Mouse (Mus musculus) heart, embryonic 12.5 days (tissue): Measurements from ENCODE around the gene Zfp369. TPM values are rescaled to one million over a fixed set of nuclear protein-coding genes. Genes with fewer than 3 reads are reported as not detected.
"Not testable (repeated sequence)": the region's sequence is repeated elsewhere in the genome, so short reads cannot be mapped to it uniquely, and the experiment has no call there.

Experiments used
- ATAC-seq: fragments of 200-750 bp; cut with Nextera tagmentation; 2 replicates; pipeline ENCODE4 v1.8.0; 2017; ENCODE audit warnings: moderate TSS enrichment, moderate library complexity; ENCODE audit not compliant: insufficient number of reproducible peaks, low FRiP score
- H3K27ac ChIP-seq: fragments of 300-500 bp; sonication (generic); 2 replicates; pipeline ENCODE4 v1.5.1; 2016; ENCODE audit warnings: mild to moderate bottlenecking, moderate library complexity; ENCODE audit not compliant: poor library complexity, severe bottlenecking
- H3K27me3 ChIP-seq: fragments of 300-500 bp; sonication (generic); replicated peaks from 2 replicates; pipeline ENCODE4 v1.6.1; 2016; ENCODE audit warnings: mild to moderate bottlenecking, moderate library complexity
- H3K36me3 ChIP-seq: fragments of 300-500 bp; sonication (generic); 2 replicates; pipeline ENCODE4 v1.6.1; 2016; ENCODE audit warnings: mild to moderate bottlenecking, moderate library complexity
- H3K4me1 ChIP-seq: fragments of 300-500 bp; sonication (generic); replicated peaks from 2 replicates; pipeline ENCODE4 v1.6.1; 2016; ENCODE audit warnings: mild to moderate bottlenecking
- H3K4me2 ChIP-seq: fragments of 300-500 bp; sonication (generic); 2 replicates; pipeline ENCODE4 v1.6.1; 2016; ENCODE audit warnings: mild to moderate bottlenecking, moderate library complexity
- H3K4me3 ChIP-seq: fragments of 300-500 bp; sonication (generic); 2 replicates; pipeline ENCODE4 v1.5.1; 2016; ENCODE audit warnings: mild to moderate bottlenecking
- H3K9ac ChIP-seq: fragments of 300-500 bp; sonication (generic); 2 replicates; pipeline ENCODE4 v1.6.1; 2016; ENCODE audit warnings: mild to moderate bottlenecking, moderate library complexity
- H3K9me3 ChIP-seq: fragments of 300-500 bp; sonication (generic); replicated peaks from 2 replicates; pipeline ENCODE4 v1.6.1; 2016; ENCODE audit warnings: mild to moderate bottlenecking, moderate library complexity
- WGBS: fragments of 180-500 bp; shearing (Covaris S2); methylation state at CpG from one replicate; pipeline ENCODE4 v1.1.7; 2016; 5-methylcytosine and 5-hydroxymethylcytosine counted together
- polyA plus RNA-seq: library from polyadenylated mRNA; unstranded; fragments of >200 nt; fragmentation: Nextera tagmentation; extraction: Ambion mirVana; gene quantifications from 2 replicates; pipeline ENCODE4 v1.2.1, GENCODE M21; 2016

The Zfp369 gene
- polyA plus RNA-seq, 1 experiment from 2014 or later = 16.5 TPM

DNA sequence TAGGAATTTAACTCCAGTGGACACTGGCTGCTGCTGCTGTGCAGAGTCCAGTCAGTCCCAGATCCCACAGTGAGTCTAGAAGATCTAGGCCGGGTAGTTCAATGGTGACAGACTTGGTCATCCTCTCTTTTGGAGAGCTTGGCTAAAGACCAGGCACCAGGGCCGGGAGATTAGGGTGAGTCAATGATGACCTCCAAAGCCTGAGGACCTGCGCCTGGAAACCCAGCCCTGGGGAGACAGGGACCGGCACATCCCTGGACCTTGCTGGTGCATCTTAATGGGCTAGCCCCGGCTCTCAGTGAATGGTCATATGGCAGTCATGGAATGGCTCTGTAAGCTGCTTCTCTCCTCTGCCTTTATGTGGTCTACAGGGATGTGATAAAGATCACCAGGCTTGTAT, 16.5 kb upstream of the Zfp369 start:
- Histone ChIP-seq H3K9me3 (peaks cover 70% of the 10 kb centered on the region), H3K4me2 (no peak overlapping the region), H3K4me1 (peaks cover 7% of the 10 kb centered on the region; the same call in 1 of the 2 replicates), H3K27ac (no peak overlapping the region), H3K9ac (no peak overlapping the region), H3K27me3 (peaks cover 21% of the 10 kb centered on the region), H3K36me3 (peaks cover 35% of the 10 kb centered on the region), H3K4me3 (no peak overlapping the region)
- ATAC-seq = no peak
- 94% methylated on average over 5 of the region's 5 CpGs for WGBS

DNA sequence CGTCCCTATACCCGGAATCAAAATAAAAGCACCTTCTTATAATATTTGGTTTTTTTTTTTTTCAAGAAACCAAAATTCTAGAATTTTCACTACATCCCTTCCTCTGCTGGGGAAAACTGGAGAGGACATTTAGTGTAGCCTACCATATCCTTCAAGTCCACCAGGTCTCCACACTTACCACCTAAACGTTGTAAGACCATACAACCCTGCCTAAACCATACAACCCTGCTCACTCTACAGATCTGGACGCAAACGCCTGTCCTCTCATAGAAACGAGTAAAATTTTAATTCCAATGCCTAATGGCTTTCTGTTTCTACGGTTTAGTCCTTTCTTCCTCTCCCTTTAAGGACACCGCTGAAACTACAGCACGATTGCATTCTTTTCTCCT, 626 bp upstream of the Zfp369 start:
- no peaks in the 10 kb centered on the region for H3K27me3 ChIP-seq
- peak overlapping the region; percentile 72 for H3K9ac ChIP-seq
- 10% methylated on average over 9 of the region's 9 CpGs for WGBS
- H3K27ac ChIP-seq = peak overlapping the region; percentile 81
- peaks cover 4% of the 10 kb centered on the region; the same call in 1 of the 2 replicates for H3K9me3 ChIP-seq
- peak overlapping the region; percentile 72 for H3K4me2 ChIP-seq
- H3K36me3 ChIP-seq = peaks cover 19% of the 10 kb centered on the region
- 0 out of 2 replicates have a peak, but pooled peaks cover 11% of the 10 kb centered on the region for H3K4me1 ChIP-seq
- H3K4me3 ChIP-seq = peak overlapping the region; percentile 84
- ATAC-seq = no peak; the same call in 1 of the 2 replicates

DNA sequence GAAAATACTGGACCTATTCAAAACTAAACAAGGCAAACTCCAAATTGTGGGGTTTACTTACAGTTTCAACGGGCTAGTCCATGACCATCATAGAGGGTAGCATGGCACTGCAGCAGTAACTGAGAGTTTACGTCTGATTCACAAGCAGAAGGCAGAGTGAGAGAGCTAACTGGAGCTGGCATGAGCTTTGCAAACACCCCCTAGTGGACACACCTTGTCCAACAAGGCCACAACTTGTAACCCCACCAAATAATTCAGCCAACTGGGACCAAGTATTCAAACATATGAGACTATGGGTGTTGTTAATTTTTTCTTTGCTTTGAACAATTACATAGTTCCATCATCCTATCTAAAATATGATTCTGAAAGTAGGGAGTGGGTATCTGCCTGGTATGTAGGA, 8.2 kb downstream of the Zfp369 start:
- Histone ChIP-seq H3K4me1 (no peaks in the 10 kb centered on the region), H3K27ac (no peak overlapping the region), H3K4me2 (no peak overlapping the region), H3K4me3 (no peak overlapping the region), H3K36me3 (peaks cover 67% of the 10 kb centered on the region), H3K9ac (no peak overlapping the region), H3K27me3 (no peaks in the 10 kb centered on the region), H3K9me3 (peaks cover 29% of the 10 kb centered on the region)
- no peak for ATAC-seq
- WGBS = 89% methylated on average over 2 of the region's 2 CpGs

DNA sequence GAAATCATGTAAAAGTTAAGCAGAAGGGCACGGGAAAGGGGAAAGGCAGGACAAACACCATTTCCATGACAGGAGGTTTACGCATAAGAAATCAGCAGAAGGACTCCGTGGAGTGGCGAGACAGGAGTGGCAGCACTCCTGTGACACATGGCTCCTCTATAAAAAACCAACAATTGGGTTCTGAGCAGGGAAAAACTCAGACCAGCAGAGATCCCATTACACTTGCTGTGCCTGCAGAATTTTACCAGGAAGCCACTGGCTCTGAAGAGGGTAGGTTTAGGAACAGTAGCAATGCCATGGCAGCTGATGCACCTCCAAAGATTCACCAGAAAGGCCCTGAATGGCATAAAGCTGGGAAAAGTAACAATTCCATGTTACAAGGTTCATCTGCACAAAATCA, 17.7 kb downstream of the Zfp369 start:
- Histone ChIP-seq H3K36me3 (peaks cover 74% of the 10 kb centered on the region), H3K27me3 (no peaks in the 10 kb centered on the region), H3K4me1 (no peaks in the 10 kb centered on the region), H3K27ac (no peak overlapping the region), H3K4me3 (no peak overlapping the region), H3K9ac (no peak overlapping the region), H3K9me3 (peaks cover 64% of the 10 kb centered on the region), H3K4me2 (no peak overlapping the region)
- WGBS = 89% methylated on average over 4 of the region's 4 CpGs
- no peak for ATAC-seq

DNA sequence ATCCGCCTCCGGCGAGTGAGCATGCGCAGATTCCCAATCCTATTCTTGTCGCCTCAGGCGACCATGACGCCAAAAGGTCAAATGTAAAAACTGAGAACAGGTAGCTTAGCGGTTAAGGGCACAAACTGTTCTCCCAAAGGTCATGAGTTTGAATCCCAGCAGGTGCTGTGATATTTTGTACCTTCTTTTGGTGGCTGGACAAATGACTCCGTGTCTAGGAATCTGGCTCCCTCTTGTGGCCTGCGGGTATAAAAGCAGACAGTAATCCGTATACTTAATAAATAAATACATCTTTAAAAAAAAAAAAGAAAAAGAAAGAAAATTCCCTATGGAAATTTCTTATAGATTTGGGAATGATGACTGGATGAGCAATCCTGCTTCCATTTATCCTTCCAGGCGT, 32.2 kb downstream of the Zfp369 start:
- peak overlapping the region; percentile 63 for H3K4me2 ChIP-seq
- H3K4me1 ChIP-seq, H3K27ac ChIP-seq, H3K9ac ChIP-seq, H3K27me3 ChIP-seq, H3K36me3 ChIP-seq, ATAC-seq: not testable (repeated sequence)
- 32% methylated on average over 12 of the region's 12 CpGs for WGBS
- H3K9me3 ChIP-seq = peaks cover 31% of the 10 kb centered on the region
- H3K4me3 ChIP-seq = peak overlapping the region; percentile 35

DNA sequence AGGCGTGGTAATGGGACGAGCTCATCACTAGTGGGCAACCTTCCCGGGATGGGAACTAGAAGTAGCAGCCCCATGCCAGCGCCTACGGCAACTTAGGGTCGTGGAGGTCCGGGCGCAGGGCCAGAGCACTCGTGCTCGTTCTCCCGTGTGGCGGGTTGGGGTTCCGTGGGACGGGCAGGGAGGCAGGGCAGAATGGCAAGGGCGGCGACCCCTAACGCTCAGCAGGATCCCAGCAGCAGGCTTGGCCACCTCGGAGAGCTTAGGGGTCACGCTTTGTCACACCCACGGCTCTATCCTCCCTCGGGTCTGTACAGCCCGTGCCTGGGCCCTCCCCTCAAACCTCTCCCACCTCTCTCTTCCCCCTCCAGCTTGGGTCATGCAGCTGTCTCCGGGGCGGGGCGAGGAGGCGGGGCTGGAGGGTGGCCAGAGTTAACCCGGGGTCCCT, 32.7 kb downstream of the Zfp369 start:
- Histone ChIP-seq H3K9me3 (peaks cover 31% of the 10 kb centered on the region), H3K4me1 (no peaks in the 10 kb centered on the region), H3K27ac (no peak overlapping the region), H3K4me3 (peak overlapping the region; percentile 35), H3K4me2 (peak overlapping the region; percentile 63), H3K9ac (0 out of 2 replicates have a peak overlapping the region, but pooled peaks have one; percentile 3), H3K27me3 (no peaks in the 10 kb centered on the region), H3K36me3 (no peaks in the 10 kb centered on the region)
- WGBS = 29% methylated on average over 27 of the region's 27 CpGs
- ATAC-seq = peak; percentile 25; the same call in 1 of the 2 replicates

DNA sequence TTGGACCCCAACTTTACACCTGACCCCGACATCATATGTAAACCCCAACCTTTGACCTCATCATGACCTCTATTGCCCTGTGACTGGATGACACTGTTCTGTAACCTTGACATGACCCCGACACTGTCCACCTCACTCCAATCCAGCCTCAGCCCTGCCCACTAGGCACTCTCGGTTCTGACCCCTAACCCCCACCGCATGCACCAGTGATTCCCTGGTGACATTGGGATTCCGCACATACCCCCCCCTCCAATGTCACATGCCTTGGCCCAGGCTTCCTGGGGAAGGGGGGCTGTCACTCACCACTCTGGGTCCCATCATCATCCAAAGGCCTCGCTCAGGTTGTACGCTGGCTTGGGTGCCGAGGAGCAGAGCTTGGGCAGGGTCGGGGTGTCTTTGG, 33.2 kb downstream of the Zfp369 start:
- WGBS = 87% methylated on average over 9 of the region's 9 CpGs
- H3K4me1 ChIP-seq = no peaks in the 10 kb centered on the region
- H3K27ac ChIP-seq = no peak overlapping the region
- no peak overlapping the region for H3K9ac ChIP-seq
- H3K9me3 ChIP-seq = peaks cover 30% of the 10 kb centered on the region
- no peaks in the 10 kb centered on the region for H3K27me3 ChIP-seq
- no peaks in the 10 kb centered on the region for H3K36me3 ChIP-seq
- H3K4me3 ChIP-seq = no peak overlapping the region
- ATAC-seq = peak; percentile 9; the same call in 1 of the 2 replicates
- no peak overlapping the region for H3K4me2 ChIP-seq

DNA sequence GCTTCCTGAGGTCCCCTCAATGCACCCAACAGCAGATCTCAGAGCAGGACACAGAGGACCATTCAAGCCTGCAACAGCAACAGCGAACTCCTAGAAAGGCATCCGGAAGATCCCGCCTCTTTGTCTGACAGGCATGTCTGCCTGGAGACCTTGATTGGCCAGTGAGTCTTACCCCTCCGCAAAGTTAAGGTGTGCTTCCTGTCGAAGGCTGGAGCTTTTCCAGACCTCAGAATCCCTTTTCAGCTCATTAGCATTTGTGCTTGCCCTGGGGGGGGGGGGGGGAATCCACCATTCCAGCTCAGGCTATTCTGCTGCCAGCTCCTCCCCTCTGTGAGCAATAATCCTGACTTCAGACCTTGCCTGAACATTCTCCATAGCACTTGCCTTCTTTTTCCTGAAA, 69.9 kb downstream of the Zfp369 start:
- ATAC-seq = not testable (repeated sequence)
- WGBS = 38% methylated on average over 5 of the region's 5 CpGs

DNA sequence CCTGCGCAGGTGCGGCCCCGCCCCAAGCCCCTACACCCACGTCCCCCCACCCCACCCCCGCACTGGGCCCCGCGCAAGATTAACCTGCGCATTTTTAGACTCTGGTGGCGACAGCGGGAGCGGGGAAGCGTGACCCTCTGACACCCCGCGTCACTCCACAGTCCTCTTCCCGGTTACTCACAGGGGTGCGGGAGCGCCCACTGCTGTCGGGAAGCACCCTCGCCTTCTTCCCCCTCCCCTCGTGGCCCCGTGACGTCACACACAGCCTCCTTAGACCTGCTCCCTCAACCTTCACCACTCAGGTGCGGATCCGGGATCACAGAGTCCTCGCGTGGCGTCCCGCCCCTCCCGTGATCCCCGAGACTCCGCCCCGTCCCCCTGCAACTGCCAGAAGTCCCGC, 73.2 kb downstream of the Zfp369 start:
- 8% methylated on average over 32 of the region's 33 CpGs for WGBS
- not testable (repeated sequence) for H3K36me3 ChIP-seq, H3K4me1 ChIP-seq, H3K9me3 ChIP-seq, H3K27me3 ChIP-seq, ATAC-seq, H3K27ac ChIP-seq, H3K9ac ChIP-seq
- Histone ChIP-seq H3K4me2 (peak overlapping the region; percentile 61), H3K4me3 (peak overlapping the region; percentile 32)

More for the DNA sequence above, 69.9 kb downstream of the Zfp369 start:
- not testable (repeated sequence) for H3K27me3 ChIP-seq, H3K36me3 ChIP-seq, H3K9ac ChIP-seq, H3K9me3 ChIP-seq, H3K27ac ChIP-seq, H3K4me2 ChIP-seq, H3K4me3 ChIP-seq, H3K4me1 ChIP-seq

Other genes with a start within 250 kb of the Zfp369 start
- gene Spata31d1c, start 245.8 kb upstream of the Zfp369 start, polyA plus RNA-seq = not detected in 2 replicates
- not detected in 2 replicates for gene Prss47, start 226.1 kb upstream of the Zfp369 start, polyA plus RNA-seq
- gene Mfsd14b, start 165.8 kb upstream of the Zfp369 start, polyA plus RNA-seq = 45.8 and 47.5 TPM in 2 replicates
- gene Olfr465-ps1, start 140.7 kb upstream of the Zfp369 start, polyA plus RNA-seq = not detected in 2 replicates
- gene Olfr466, start 128.6 kb upstream of the Zfp369 start, polyA plus RNA-seq = not detected in 2 replicates
- gene Nlrp4f, start 72.8 kb upstream of the Zfp369 start, polyA plus RNA-seq = not detected in 2 replicates
- not detected in 2 replicates for gene Gm10775, start 19.3 kb upstream of the Zfp369 start, polyA plus RNA-seq
- not detected in 2 replicates for gene Gm10139, start 233.9 kb downstream of the Zfp369 start, polyA plus RNA-seq